Mouse (Mus musculus) forebrain, embryonic 13.5 days (tissue): ENCODE results near the gene Gpr161. TPM values are rescaled to one million over a fixed set of nuclear protein-coding genes. Genes with fewer than 3 reads are reported as not detected.

Experiments used
- ATAC-seq: fragments of 200-750 bp; cut with Nextera tagmentation; 2 replicates; pipeline ENCODE4 v1.8.0; 2017
- H3K27ac ChIP-seq: fragments of 300-500 bp; sonication (generic); 2 replicates; pipeline ENCODE4 v1.5.1; 2015; ENCODE audit warnings: inconsistent platforms, mild to moderate bottlenecking, moderate library complexity
- H3K27me3 ChIP-seq: fragments of 300-500 bp; sonication (generic); 2 replicates; pipeline ENCODE4 v1.6.1; 2015; ENCODE audit warnings: mild to moderate bottlenecking, inconsistent platforms
- H3K36me3 ChIP-seq: fragments of 300-500 bp; sonication (generic); 2 replicates; pipeline ENCODE4 v1.6.1; 2015; ENCODE audit warnings: mild to moderate bottlenecking, inconsistent platforms; ENCODE audit not compliant: poor library complexity, severe bottlenecking
- H3K4me1 ChIP-seq: fragments of 300-500 bp; sonication (generic); 2 replicates; pipeline ENCODE4 v1.6.1; 2015; ENCODE audit warnings: inconsistent platforms
- H3K4me2 ChIP-seq: fragments of 300-500 bp; sonication (generic); 2 replicates; pipeline ENCODE4 v1.6.1; 2015; ENCODE audit warnings: inconsistent platforms, mild to moderate bottlenecking, moderate library complexity
- H3K4me3 ChIP-seq: fragments of 300-500 bp; sonication (generic); 2 replicates; pipeline ENCODE4 v1.5.1; 2015; ENCODE audit warnings: mild to moderate bottlenecking, inconsistent platforms
- H3K9ac ChIP-seq: fragments of 300-500 bp; sonication (generic); 2 replicates; pipeline ENCODE4 v1.6.1; 2015; ENCODE audit warnings: mild to moderate bottlenecking, inconsistent platforms
- H3K9me3 ChIP-seq: fragments of 300-500 bp; sonication (generic); replicated peaks from 2 replicates; pipeline ENCODE4 v1.6.1; 2016; ENCODE audit warnings: inconsistent platforms
- WGBS: fragments of 180-500 bp; shearing (Covaris S2); methylation state at CpG from one replicate; pipeline ENCODE4 v1.1.7; 2015; 5-methylcytosine and 5-hydroxymethylcytosine counted together
- polyA plus RNA-seq: library from polyadenylated mRNA; unstranded; fragments of >200 nt; fragmentation: Nextera tagmentation; extraction: Ambion mirVana; gene quantifications from 2 replicates; pipeline ENCODE4 v1.2.1, GENCODE M21; 2015

The Gpr161 gene
- polyA plus RNA-seq, 1 experiment from 2014 or later: 3.5 TPM

DNA sequence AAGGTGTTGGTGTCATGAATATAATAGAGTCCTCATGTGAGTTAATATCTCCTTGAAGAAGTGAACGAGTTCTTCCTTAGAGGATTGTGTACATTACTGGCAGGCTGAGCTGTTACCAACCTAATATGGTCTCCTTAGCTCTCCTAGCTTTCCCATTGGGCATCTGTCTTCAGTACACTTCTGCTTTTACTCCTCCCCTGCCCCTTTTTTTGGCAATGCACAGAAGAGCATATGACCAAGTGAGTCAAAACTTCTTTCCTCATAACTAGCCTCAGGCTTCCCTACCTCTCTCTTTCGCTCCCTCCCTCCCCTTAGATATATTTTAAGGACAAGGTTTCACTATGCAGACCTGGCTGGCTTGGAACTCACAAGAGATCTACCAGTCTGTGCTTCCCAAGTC is 67.7 kb downstream of the Gpr161 start:
- Histone ChIP-seq H3K4me2 (no peak overlapping the region), H3K27me3 (no peaks in the 10 kb centered on the region), H3K4me3 (no peak overlapping the region), H3K9me3 (no peaks in the 10 kb centered on the region), H3K27ac (no peak overlapping the region), H3K9ac (no peak overlapping the region), H3K36me3 (no peaks in the 10 kb centered on the region), H3K4me1 (no peaks in the 10 kb centered on the region)
- ATAC-seq: no peak
- WGBS: 91% methylated on average over 2 of the region's 2 CpGs

DNA sequence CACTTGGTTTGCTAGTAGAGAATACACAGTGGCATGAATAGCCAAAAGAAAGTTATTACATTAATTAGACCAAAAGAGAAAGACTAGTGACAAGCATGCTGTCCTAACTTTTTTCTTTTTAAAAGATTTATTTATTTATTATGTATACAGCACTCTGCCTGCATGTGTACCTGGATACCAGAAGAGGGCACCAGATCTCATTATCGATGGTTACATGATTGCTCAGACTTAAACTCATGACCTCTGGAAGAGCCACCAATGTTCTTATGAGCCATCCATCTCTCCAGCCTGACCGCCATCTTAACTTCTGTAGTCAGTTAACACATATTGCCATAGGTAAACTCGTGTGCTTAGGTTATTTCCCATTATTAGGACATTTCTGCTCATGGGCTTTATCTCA is 69.5 kb downstream of the Gpr161 start:
- H3K4me3 ChIP-seq: no peak overlapping the region
- H3K4me2 ChIP-seq: no peak overlapping the region
- H3K4me1 ChIP-seq: no peaks in the 10 kb centered on the region
- H3K9ac ChIP-seq: no peak overlapping the region
- no peaks in the 10 kb centered on the region for H3K9me3 ChIP-seq
- no peaks in the 10 kb centered on the region for H3K36me3 ChIP-seq
- H3K27me3 ChIP-seq: no peaks in the 10 kb centered on the region
- H3K27ac ChIP-seq: no peak overlapping the region
- ATAC-seq: no peak
- 93% methylated on average over 3 of the region's 3 CpGs for WGBS

DNA sequence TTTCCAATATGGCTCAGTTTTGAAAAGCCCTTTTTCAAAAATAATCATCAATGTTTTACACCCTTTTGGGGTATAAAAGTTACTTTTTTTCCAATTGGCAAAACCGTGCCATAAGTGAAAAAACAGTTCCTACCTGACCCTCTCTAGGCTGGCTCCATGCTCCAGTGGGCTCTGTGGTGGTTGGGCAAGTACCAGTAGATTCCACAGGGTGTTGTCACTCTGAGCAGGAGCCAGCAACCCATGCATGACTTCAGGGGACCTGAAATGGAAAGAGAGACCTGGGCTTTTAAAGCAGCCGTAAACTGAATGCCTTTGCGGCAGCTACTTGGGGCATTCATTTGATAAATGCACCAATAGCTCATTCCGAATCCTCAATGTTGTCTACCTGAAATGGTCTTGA is 75.4 kb downstream of the Gpr161 start:
- 92% methylated on average over 4 of the region's 4 CpGs for WGBS
- H3K4me1 ChIP-seq: no peaks in the 10 kb centered on the region
- H3K27ac ChIP-seq: no peak overlapping the region
- H3K4me2 ChIP-seq: no peak overlapping the region
- no peaks in the 10 kb centered on the region for H3K36me3 ChIP-seq
- ATAC-seq: no peak
- no peak overlapping the region for H3K9ac ChIP-seq
- H3K27me3 ChIP-seq: no peaks in the 10 kb centered on the region
- H3K4me3 ChIP-seq: no peak overlapping the region
- H3K9me3 ChIP-seq: no peaks in the 10 kb centered on the region

DNA sequence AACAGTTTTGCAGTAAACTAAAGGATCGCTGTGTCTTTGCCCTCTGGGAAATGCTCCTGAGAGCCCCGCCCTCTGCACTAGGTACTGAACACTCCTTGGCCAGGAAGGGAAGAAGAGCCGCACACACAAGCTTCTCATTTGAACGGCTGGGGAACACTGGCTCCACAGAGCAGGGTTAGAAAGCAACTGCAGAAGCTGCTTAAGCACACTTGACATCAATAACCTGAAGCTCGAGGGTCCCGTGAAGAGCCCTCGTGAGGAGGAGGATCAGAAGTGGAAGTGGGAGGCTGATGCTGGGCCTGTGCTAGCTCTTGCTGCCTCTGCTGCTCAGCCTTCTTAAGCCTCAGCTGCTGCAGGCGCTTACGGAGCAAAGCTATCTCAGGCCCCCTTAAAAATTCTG is 78.2 kb downstream of the Gpr161 start:
- Histone ChIP-seq H3K4me3 (no peak overlapping the region), H3K27me3 (no peaks in the 10 kb centered on the region), H3K9me3 (no peaks in the 10 kb centered on the region), H3K9ac (no peak overlapping the region), H3K36me3 (no peaks in the 10 kb centered on the region), H3K27ac (no peak overlapping the region), H3K4me2 (no peak overlapping the region), H3K4me1 (no peaks in the 10 kb centered on the region)
- WGBS: 66% methylated on average over 9 of the region's 9 CpGs
- no peak for ATAC-seq

Other genes with a start within 250 kb of the Gpr161 start
- gene Tbx19, start 135.0 kb upstream of the Gpr161 start, polyA plus RNA-seq: 0.10 and 0.24 TPM in 2 replicates
- gene Sft2d2, start 101.4 kb upstream of the Gpr161 start, polyA plus RNA-seq: 6.2 and 6.9 TPM in 2 replicates
- 125 and 136 TPM in 2 replicates for gene Tiprl, start 58.8 kb upstream of the Gpr161 start, polyA plus RNA-seq
- gene Dcaf6, start 164.7 kb downstream of the Gpr161 start, polyA plus RNA-seq: 9.1 and 10.4 TPM in 2 replicates
- gene Mpc2, start 164.8 kb downstream of the Gpr161 start, polyA plus RNA-seq: 136 and 167 TPM in 2 replicates
- 0.15 and 0.39 TPM in 2 replicates for gene Adcy10, start 189.4 kb downstream of the Gpr161 start, polyA plus RNA-seq